Mouse (Mus musculus) spleen, postnatal 4 days (tissue): Measurements from ENCODE around the gene Phospho1.
"Not testable (repeated sequence)": the region's sequence is repeated elsewhere in the genome, so short reads cannot be mapped to it uniquely, and the experiment has no call there.

Source experiments
- DNase-seq, 2 experiments: peaks; one replicate each; pipeline ENCODE4 v3.0.0; 2022; ENCODE audit warnings: low spot score in 2 of 2

Gene Phospho1

DNA sequence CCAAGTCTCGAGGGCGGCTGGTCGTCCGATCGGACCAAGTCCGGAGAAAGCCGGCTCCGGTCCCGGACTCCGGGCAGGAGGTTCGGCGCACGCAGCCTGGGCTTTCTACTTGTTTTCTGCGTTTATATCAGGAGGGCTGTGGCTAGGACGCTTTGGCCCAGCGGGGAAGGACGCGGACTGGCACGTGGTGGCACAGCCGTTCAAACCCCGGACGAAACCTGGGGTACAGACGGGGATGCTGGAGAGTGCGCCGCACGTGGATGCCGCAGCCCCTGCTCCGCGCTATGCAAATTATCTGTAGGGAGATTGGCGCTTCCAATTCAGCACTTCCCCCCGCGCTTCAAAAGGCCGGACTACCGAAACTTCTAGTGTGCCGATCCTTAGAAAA lies 35.2 kb downstream of the Phospho1 start:
- peak in 1 of 2 experiments; percentile 70 for DNase-seq

- DNase-seq, result no peak
Observed at GRCm38 (mm10) chr11:95860071-95860490, 35.8 kb downstream of the Phospho1 start.

GRCm38 (mm10) chr11:95861397-95861796 lies 37.1 kb downstream of the Phospho1 start:
- DNase-seq, result no peak

DNA sequence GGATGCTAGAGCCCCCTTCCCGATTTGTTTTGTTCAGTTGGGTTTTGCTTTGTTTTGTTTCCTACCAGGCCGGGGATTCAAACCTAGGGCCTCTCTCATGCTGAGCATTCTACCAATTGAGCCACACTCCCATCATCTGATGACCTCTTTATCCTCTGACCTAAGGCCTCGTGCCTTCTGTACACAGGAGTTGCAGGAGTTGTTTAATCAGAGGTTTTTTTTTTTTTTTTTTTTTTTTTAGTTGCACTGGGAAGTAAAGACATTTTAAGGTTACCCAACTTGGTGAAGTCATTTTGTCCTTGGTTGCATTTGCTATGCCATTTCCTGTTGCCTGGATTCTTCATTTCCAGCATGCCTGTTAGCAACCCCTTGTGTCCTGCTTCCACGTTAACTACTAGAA lies 45.1 kb downstream of the Phospho1 start:
- no peak for DNase-seq

DNA sequence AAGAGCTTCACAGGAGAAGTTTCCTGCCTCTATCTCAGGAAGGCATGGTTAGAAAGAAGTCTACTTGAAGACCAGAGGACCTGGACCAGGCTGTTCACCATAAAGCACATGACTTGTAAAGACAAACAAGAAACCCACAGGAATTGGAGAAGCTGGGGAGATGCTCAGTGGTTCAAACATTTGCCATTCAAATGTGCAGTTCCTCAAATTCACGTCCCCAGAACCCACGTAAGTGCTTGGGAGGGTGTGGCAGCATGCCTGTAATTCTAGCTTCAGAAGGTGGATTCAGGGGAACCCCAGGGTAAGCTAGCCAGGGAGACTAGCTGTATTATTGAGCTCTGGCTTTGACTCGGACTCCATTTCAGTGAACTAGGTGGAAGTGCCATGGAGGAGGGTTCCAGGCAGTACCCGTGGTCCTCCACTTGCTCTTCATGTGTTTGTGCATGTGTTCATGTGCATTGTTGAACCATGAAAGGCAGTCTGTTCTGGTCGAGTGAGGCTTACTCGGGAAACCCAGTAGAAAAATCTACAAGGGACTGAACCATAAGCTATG lies 45.7 kb downstream of the Phospho1 start:
- DNase-seq, result peak in 1 of 2 experiments; percentile 25

DNA sequence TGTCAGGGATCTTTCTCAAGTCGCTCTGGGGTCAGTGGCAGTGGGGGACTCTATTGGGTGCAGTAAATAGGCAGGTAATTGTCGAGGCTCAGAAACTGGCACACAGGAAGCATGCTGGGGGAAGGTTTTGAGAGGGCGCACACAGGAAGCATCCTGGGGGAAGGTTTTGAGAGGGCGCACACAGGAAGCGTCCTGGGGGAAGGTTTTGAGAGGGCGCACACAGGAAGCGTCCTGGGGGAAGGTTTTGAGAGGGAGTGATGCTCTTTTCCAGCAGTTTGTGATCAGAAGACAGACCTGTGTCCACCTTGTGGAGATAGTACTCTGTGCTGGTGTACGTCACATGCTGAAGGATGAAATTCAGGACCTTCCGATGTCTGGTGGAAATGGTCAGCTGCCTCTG lies 51.5 kb downstream of the Phospho1 start:
- DNase-seq, result no peak

GRCm38 (mm10) chr11:95876296-95876695 lies 52.0 kb downstream of the Phospho1 start:
- peak; percentile 55 to 86 for DNase-seq

DNA sequence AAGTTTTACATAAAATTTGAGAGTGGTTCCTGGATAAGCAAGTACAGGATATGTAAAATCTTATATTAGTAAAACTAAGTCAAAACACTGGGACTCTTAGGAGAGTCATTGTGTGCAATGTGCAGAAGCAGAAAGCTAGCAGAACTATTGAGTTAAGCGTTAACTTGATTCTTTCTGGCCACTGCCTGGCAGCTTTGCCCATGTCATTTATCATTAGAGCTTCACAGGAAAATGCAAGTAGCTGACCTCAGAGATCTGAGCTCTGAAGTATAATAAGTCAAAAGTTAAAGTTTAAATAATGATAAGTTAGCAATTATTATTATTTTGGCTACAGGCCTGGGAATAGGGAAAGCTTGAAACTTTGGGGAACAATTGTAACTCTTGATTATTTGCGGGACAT lies 55.6 kb downstream of the Phospho1 start:
- not testable (repeated sequence) for DNase-seq
